In the genomic region with DNA sequence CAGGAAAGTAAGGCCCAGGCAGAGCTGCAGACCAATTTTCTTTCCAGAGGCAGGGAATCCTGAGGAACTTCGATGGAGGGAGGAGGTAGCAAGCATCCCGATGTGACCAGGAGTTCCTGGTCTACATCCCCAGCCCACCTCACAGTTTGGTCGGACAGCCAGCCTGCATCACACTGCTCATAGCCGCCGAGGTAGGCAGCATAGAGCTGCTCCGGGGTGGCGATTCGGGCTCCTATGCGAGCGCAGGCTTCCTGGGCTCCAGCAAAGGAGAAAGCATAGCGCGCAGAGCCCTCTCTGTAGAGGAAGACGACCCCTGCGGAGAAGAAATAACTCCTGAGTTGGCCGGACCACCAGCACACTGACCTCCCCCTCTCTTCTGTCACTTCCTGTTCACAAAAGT, we compare ENCODE assay signal across 14 mouse cellular contexts. TPM values are rescaled to one million over a fixed set of nuclear protein-coding genes. Genes with fewer than 3 reads are reported as not detected.
DNase-seq lines count a peak whose midpoint lies in the region; ATAC-seq and TF ChIP-seq lines count a peak whose summit lies in the region.
"Had no signal": no experiment of that assay in that cellular context is flagged by ENCODE, and none has a peak within 500 bp of the region (broad histone marks: within the 10 kb centered on the region; RNA-seq: fewer than 3 reads in every experiment).

No protein-coding gene starts in this region.

- no peak for DNase-seq in heart, embryonic 10.5 days (ENCODE audit: low spot score)
- no peak for DNase-seq in heart, postnatal 10 days
- no peak for DNase-seq in adrenal gland, postnatal 10 days
- DNase-seq in lung, postnatal 14 days: no peak
- no peak for DNase-seq in gastrocnemius, postnatal 4 days (ENCODE audit: low spot score in 2 of 2)
- DNase-seq: cerebellum, postnatal 36 days; layer of hippocampus, postnatal 36 days; right cerebral cortex, postnatal 4 days had no signal

- no peak overlapping the region for H3K27ac ChIP-seq in heart, embryonic 10.5 days
- no peak overlapping the region for H3K27ac ChIP-seq in cortical plate, adult 2 months (ENCODE audit: insufficient read depth, low read length)
- no peak overlapping the region for H3K27ac ChIP-seq in hindbrain, embryonic 12.5 days
- H3K27ac ChIP-seq in midbrain, embryonic 16.5 days (ENCODE audit: low read length): no peak overlapping the region

- no peak for ATAC-seq in hindbrain, embryonic 12.5 days (ENCODE audit: low FRiP score)
- ATAC-seq in midbrain, embryonic 16.5 days: no peak
- ATAC-seq: inflammation-experienced regulatory T-cells, adult 6 months had no signal

- no peak for TF ChIP-seq CTCF in cortical plate, adult 2 months (IDR thresholded peaks at IDR 0.05; ENCODE audit: extremely low read depth, insufficient read depth, low read length)

- 1% methylated on average over 15 of the region's 15 CpGs for WGBS in heart, embryonic 10.5 days
- WGBS in hindbrain, embryonic 12.5 days: 1% methylated on average over 15 of the region's 15 CpGs
- 2% methylated on average over 15 of the region's 15 CpGs for WGBS in midbrain, embryonic 16.5 days

- peak overlapping the region; percentile 71 for H3K4me2 ChIP-seq in hindbrain, embryonic 12.5 days (replicated peaks)
- H3K4me2 ChIP-seq in midbrain, embryonic 16.5 days (ENCODE audit: low read length): peak overlapping the region; percentile 87

- H3K4me1 ChIP-seq in heart, embryonic 10.5 days: peaks cover 31% of the 10 kb centered on the region
- H3K4me1 ChIP-seq in cortical plate, adult 2 months (ENCODE audit: control insufficient read depth, insufficient read depth, low read length): peaks cover 2% of the 10 kb centered on the region; the same call in 1 of the 2 replicates
- H3K4me1 ChIP-seq in hindbrain, embryonic 12.5 days: peaks cover 34% of the 10 kb centered on the region
- peaks cover 26% of the 10 kb centered on the region for H3K4me1 ChIP-seq in midbrain, embryonic 16.5 days (ENCODE audit: control insufficient read depth, insufficient read depth, low read length)

- H3K4me3 ChIP-seq in heart, embryonic 10.5 days: peak overlapping the region; percentile 56; the same call in 1 of the 2 replicates
- peak overlapping the region; percentile 41; the same call in 1 of the 2 replicates for H3K4me3 ChIP-seq in cortical plate, adult 2 months (ENCODE audit: insufficient read depth, low read length)
- H3K4me3 ChIP-seq in hindbrain, embryonic 12.5 days: peak overlapping the region; percentile 41; the same call in 1 of the 2 replicates
- peak overlapping the region; percentile 46 for H3K4me3 ChIP-seq in midbrain, embryonic 16.5 days (ENCODE audit: low read depth, low read length)

- no peak overlapping the region for H3K9ac ChIP-seq in hindbrain, embryonic 12.5 days
- H3K9ac ChIP-seq in midbrain, embryonic 16.5 days (ENCODE audit: low read depth, low read length): no peak overlapping the region

- TF ChIP-seq POLR2A in cortical plate, adult 2 months (IDR thresholded peaks at IDR 0.05; ENCODE audit: extremely low read depth, insufficient read depth, low read length): no peak

- intact Hi-C loops in heart, postnatal 10 days (cut with DNase I): loop anchor here (5.0 kb wide), 1 partner anchor 34 kb away; no protein-coding TSS in a partner anchor

- no peaks in the 10 kb centered on the region for H3K36me3 ChIP-seq in heart, embryonic 10.5 days
- no peaks in the 10 kb centered on the region for H3K36me3 ChIP-seq in hindbrain, embryonic 12.5 days
- H3K36me3 ChIP-seq in midbrain, embryonic 16.5 days (ENCODE audit: control insufficient read depth, insufficient read depth, low read length): no peaks in the 10 kb centered on the region

- peaks cover 100% of the 10 kb centered on the region for H3K27me3 ChIP-seq in heart, embryonic 10.5 days (ENCODE audit: insufficient read depth, poor library complexity, severe bottlenecking)
- peaks cover 99% of the 10 kb centered on the region for H3K27me3 ChIP-seq in hindbrain, embryonic 12.5 days
- H3K27me3 ChIP-seq in midbrain, embryonic 16.5 days (ENCODE audit: control insufficient read depth, insufficient read depth, low read depth, low read length): peaks cover 82% of the 10 kb centered on the region

- no peaks in the 10 kb centered on the region for H3K9me3 ChIP-seq in heart, embryonic 10.5 days
- H3K9me3 ChIP-seq in hindbrain, embryonic 12.5 days (replicated peaks): no peaks in the 10 kb centered on the region; the same call in 1 of the 2 replicates
- no peaks in the 10 kb centered on the region for H3K9me3 ChIP-seq in midbrain, embryonic 16.5 days (replicated peaks; ENCODE audit: control insufficient read depth, low read length, poor library complexity, severe bottlenecking)

RNA-seq across cellular contexts. Expression of a gene that starts 3.6 kb away (rescaled TPM):
- polyA plus RNA-seq in heart, embryonic 10.5 days (2016; fragmentation: Nextera tagmentation; extraction: Ambion mirVana): 0.05 TPM in 1 of 2 replicates, not detected in the other
- total RNA-seq in heart, postnatal 10 days (2021): under 1 TPM in 1 of 2 experiments, not detected in 1; 0.17 TPM
- polyA plus RNA-seq in cortical plate, adult 2 months (2012; rRNA removed): 378 and 380 TPM in 2 replicates
- 1.7 and 1.9 TPM in 2 replicates for polyA plus RNA-seq in hindbrain, embryonic 12.5 days (2016; fragmentation: Nextera tagmentation; extraction: Ambion mirVana)
- polyA plus RNA-seq in midbrain, embryonic 16.5 days (2015; fragmentation: Nextera tagmentation; extraction: Ambion mirVana): 51.5 and 96.9 TPM in 2 replicates
- total RNA-seq in adrenal gland, postnatal 10 days (2021): 10 to 100 TPM; 18.7 to 20.0 TPM
- under 1 TPM in 1 of 2 experiments, not detected in 1; 0.12 TPM for total RNA-seq in gastrocnemius, postnatal 4 days (2021)
- total RNA-seq: gastrocnemius, adult 18-20 months had no signal
- polyA plus RNA-seq: inflammation-experienced regulatory T-cells, adult 6 months had no signal

RNA-seq across cellular contexts. Expression of a gene that starts 25.5 kb away (rescaled TPM):
- polyA plus RNA-seq in heart, embryonic 10.5 days (2016; fragmentation: Nextera tagmentation; extraction: Ambion mirVana): 25.0 and 28.8 TPM in 2 replicates
- 10 to 100 TPM; 56.4 to 62.4 TPM for total RNA-seq in heart, postnatal 10 days (2021)
- 3.1 and 3.6 TPM in 2 replicates for polyA plus RNA-seq in cortical plate, adult 2 months (2012; rRNA removed)
- 136 and 153 TPM in 2 replicates for polyA plus RNA-seq in hindbrain, embryonic 12.5 days (2016; fragmentation: Nextera tagmentation; extraction: Ambion mirVana)
- polyA plus RNA-seq in midbrain, embryonic 16.5 days (2015; fragmentation: Nextera tagmentation; extraction: Ambion mirVana): 14.1 and 21.8 TPM in 2 replicates
- 10 to 100 TPM; 17.7 to 23.3 TPM for total RNA-seq in adrenal gland, postnatal 10 days (2021)
- 100 to 1,000 TPM; 169 to 207 TPM for total RNA-seq in gastrocnemius, postnatal 4 days (2021)
- polyA plus RNA-seq: inflammation-experienced regulatory T-cells, adult 6 months had no signal

RNA-seq across cellular contexts. Expression of a gene that starts 31.0 kb away (rescaled TPM):
- 0.07 and 0.08 TPM in 2 replicates for polyA plus RNA-seq in heart, embryonic 10.5 days (2016; fragmentation: Nextera tagmentation; extraction: Ambion mirVana)
- total RNA-seq in heart, postnatal 10 days (2021): not detected
- 38.5 and 52.4 TPM in 2 replicates for polyA plus RNA-seq in cortical plate, adult 2 months (2012; rRNA removed)
- 0.30 and 0.33 TPM in 2 replicates for polyA plus RNA-seq in hindbrain, embryonic 12.5 days (2016; fragmentation: Nextera tagmentation; extraction: Ambion mirVana)
- 0.37 and 0.74 TPM in 2 replicates for polyA plus RNA-seq in midbrain, embryonic 16.5 days (2015; fragmentation: Nextera tagmentation; extraction: Ambion mirVana)
- not detected for total RNA-seq in adrenal gland, postnatal 10 days (2021)
- under 1 TPM in 1 of 2 experiments, not detected in 1; 0.21 TPM for total RNA-seq in gastrocnemius, postnatal 4 days (2021)
- total RNA-seq: gastrocnemius, adult 18-20 months had no signal
- polyA plus RNA-seq: inflammation-experienced regulatory T-cells, adult 6 months; liver, embryonic 16.5 days had no signal

RNA-seq across cellular contexts. Expression of a gene that starts 46.5 kb away (rescaled TPM):
- polyA plus RNA-seq in heart, embryonic 10.5 days (2016; fragmentation: Nextera tagmentation; extraction: Ambion mirVana): 28.5 and 47.0 TPM in 2 replicates
- 1 to 10 TPM; 7.2 to 8.4 TPM for total RNA-seq in heart, postnatal 10 days (2021)
- polyA plus RNA-seq in cortical plate, adult 2 months (2012; rRNA removed): 14.1 and 14.3 TPM in 2 replicates
- polyA plus RNA-seq in hindbrain, embryonic 12.5 days (2016; fragmentation: Nextera tagmentation; extraction: Ambion mirVana): 28.0 and 28.3 TPM in 2 replicates
- polyA plus RNA-seq in midbrain, embryonic 16.5 days (2015; fragmentation: Nextera tagmentation; extraction: Ambion mirVana): 30.4 and 35.9 TPM in 2 replicates
- total RNA-seq in adrenal gland, postnatal 10 days (2021): 10 to 100 TPM; 12.1 to 12.4 TPM
- 10 to 100 TPM; 11.4 to 11.8 TPM for total RNA-seq in gastrocnemius, postnatal 4 days (2021)

RNA-seq across cellular contexts. Expression of a gene that starts 47.9 kb away (rescaled TPM):
- polyA plus RNA-seq in heart, embryonic 10.5 days (2016; fragmentation: Nextera tagmentation; extraction: Ambion mirVana): 35.8 and 126 TPM in 2 replicates
- total RNA-seq in heart, postnatal 10 days (2021): under 1 TPM; 0.57 to 0.81 TPM
- polyA plus RNA-seq in cortical plate, adult 2 months (2012; rRNA removed): 5.2 and 6.2 TPM in 2 replicates
- 384 and 396 TPM in 2 replicates for polyA plus RNA-seq in hindbrain, embryonic 12.5 days (2016; fragmentation: Nextera tagmentation; extraction: Ambion mirVana)
- polyA plus RNA-seq in midbrain, embryonic 16.5 days (2015; fragmentation: Nextera tagmentation; extraction: Ambion mirVana): 42.5 and 44.4 TPM in 2 replicates
- under 1 TPM; 0.48 to 0.76 TPM for total RNA-seq in adrenal gland, postnatal 10 days (2021)
- total RNA-seq in gastrocnemius, postnatal 4 days (2021): 1 to 10 TPM; 1.3 to 2.2 TPM
- polyA plus RNA-seq: inflammation-experienced regulatory T-cells, adult 6 months had no signal

Comparison
In these comparisons a context has a peak if more than half of its experiments do, and no peak if none do; other contexts are left out.
1. RNA of a gene that starts 3.6 kb away (polyA plus RNA-seq): 378 to 380 TPM in cortical plate, adult 2 months and 51.5 to 96.9 TPM in midbrain, embryonic 16.5 days; 1.7 to 1.9 TPM in hindbrain, embryonic 12.5 days and 0.05 TPM in heart, embryonic 10.5 days; every median in the first group is over 10 times any median in the second.
2. RNA of a gene that starts 31.0 kb away (polyA plus RNA-seq): 38.5 to 52.4 TPM in cortical plate, adult 2 months; 0.37 to 0.74 TPM in midbrain, embryonic 16.5 days, 0.30 to 0.33 TPM in hindbrain, embryonic 12.5 days and 0.07 to 0.08 TPM in heart, embryonic 10.5 days; every median in the first group is over 10 times any median in the second.
3. Peak in every context shown above with its lines, with median percentiles within 50 percentile points of each other: H3K4me3 ChIP-seq.